Mouse (Mus musculus) cerebellum, postnatal 4 days (tissue): ENCODE data around the gene Nkx2-4.
A peak's percentile ranks its signal among the peaks of the same experiment; 100 is the strongest.

Experiments
- DNase-seq, 2 experiments: peaks; one replicate each; pipeline ENCODE4 v3.0.0; 2022; ENCODE audit warnings: low spot score in 2 of 2, mixed read lengths in 1 of 2

Gene Nkx2-4

DNA sequence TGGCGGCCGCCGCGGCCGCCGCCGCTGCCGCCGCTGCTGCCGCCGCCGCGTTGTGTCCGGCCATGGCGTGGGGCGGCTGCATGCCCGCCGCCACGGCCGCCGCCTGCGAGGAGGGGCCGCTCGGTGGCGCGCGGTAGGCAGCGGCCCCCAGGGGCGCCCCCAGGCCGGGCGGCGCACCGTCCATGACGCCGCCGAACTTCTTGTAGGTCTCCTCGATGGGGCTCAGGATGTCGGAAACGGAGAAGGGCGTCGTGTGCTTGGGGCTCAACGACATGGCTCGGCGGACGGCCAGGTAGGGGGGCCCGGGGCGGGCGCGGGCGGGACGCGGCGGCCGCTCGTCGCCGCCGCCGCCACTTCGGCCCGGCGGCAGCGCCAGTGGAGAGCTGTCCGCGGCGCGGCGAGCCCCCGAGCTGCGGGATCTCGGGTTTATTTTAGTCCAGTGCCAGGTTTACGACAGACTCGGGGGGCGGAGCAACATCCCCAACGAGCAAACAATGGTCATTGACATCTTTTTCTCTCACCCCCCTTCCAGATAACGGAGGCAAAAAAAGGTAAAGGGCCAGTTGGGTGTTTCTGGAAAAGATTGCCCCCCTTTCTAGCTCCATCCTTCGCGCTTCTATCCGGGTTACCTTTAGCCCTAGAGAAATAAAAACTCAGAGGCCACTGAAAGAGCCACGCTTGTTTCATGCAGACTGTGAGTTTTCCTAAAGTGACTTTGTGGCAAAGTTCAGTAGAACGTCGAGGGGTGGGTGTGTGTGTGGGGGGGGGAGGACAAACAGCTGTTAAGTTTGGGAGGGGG lies at the start of gene Nkx2-4:
TSS of gene Nkx2-4 (minus strand) at position 374 of the 799 bp plus-strand sequence.
- no peak for DNase-seq

DNA sequence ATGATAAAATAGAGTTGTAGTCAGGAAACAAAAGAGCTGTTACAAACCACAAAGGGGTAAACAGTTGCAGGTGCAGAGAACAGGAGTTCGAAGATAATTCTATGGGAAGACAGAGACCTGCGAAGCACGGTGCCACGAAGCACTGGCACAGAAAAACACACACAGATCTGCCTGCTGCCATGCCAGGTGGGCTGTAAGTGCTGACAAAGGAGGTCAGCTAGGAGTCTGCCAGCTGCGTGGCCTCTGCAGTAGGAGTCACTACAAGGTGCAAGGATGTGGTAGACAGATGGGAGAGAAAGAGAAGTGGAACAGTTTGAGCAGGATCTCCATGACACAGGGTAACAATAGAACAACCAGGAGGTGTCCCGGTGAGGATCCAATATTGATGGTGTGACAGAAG lies 42.1 kb upstream of the Nkx2-4 start:
- no peak for DNase-seq

DNA sequence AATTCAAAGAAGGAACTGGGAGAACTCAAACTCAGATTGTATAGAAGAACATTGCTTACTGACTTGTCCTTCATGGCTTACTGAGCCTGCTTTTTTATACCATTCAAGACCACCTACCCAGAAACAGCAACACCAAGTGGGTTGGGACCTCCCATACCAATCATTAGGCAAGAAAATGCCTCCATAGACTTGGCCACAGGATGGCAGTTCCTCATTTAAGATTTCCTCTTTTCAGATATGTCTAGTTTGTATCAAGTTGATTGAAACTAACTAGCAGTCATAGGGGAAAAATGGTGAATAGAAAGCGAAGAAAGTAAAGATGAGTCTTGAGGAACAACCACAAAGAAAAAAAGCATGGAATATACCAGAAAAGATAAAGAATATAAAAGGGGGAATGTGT lies 34.5 kb upstream of the Nkx2-4 start:
- DNase-seq: no peak

DNA sequence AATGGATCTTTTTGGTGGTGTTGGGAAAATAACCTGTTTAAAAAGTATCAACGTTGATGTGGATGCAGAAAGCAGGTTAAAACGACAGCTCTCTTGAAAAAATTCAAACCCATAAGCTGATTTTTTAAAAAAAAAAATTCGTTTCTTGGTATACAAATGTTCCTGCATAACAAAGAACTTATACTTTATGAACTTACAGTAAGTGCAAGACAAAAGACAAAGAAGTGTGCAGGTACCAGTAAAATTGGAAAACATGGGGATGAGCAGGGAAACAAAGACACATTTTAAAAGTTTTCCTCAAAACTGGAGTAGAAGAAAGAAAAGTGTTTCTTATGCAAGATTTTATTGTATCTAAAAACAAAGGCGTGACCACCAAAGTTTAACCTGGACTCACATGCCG lies 1.2 kb upstream of the Nkx2-4 start:
- no peak for DNase-seq

DNA sequence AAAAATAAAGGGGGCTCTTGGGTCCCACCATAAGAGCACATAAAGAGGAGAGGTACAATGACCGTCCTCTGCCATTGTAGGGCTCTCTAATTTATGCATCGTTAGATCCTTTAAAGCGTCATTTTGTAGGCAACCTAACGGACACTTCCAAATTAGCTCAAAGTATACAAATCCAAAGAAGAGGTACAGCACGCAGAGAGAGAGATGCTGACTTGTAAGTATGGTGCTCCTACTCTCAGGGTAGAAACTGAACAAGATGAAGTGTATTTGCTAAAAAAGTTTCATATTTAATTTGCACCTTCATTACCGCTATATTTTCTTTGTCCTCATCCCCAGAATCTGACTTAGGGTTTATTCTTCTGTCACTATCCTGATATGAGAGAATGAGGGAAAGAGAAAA lies 692 bp upstream of the Nkx2-4 start:
- no peak for DNase-seq

DNA sequence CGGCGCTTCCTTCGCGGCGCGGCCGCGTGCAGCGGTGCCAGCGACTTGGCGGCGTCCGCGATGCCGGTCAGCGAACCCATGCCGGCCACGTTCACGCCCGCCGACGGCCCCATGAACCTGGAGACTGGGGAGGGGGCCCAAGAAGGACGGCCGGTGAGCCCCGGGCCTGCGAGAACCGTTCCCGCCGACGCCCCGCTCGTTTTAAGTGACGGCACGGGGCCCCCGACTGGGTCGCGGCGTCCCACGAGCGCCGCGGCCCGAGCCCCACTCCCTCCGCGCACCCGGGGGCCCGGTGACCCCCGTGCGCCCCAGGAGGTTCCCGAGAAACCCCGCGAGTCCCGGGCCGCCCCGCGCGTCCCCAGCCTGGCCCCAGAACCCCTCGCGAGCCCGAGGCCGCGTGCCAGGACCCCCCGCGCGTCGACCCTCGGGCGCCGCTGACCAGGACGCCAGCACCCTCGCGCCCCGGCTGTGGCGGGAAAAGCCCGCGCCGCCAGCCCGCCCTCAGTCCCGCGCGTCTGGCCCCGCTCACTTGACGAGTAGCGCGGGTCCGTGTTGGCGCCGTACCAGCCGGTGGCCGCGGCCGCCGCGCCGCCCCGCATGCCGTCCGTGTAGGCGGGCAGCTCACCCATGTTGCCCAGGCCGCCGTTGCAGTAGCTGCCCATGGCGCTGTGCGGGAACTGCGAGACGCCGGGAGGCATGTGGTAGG lies 726 bp downstream of the Nkx2-4 start:
- peak in 1 of 2 experiments; percentile 11 for DNase-seq

DNA sequence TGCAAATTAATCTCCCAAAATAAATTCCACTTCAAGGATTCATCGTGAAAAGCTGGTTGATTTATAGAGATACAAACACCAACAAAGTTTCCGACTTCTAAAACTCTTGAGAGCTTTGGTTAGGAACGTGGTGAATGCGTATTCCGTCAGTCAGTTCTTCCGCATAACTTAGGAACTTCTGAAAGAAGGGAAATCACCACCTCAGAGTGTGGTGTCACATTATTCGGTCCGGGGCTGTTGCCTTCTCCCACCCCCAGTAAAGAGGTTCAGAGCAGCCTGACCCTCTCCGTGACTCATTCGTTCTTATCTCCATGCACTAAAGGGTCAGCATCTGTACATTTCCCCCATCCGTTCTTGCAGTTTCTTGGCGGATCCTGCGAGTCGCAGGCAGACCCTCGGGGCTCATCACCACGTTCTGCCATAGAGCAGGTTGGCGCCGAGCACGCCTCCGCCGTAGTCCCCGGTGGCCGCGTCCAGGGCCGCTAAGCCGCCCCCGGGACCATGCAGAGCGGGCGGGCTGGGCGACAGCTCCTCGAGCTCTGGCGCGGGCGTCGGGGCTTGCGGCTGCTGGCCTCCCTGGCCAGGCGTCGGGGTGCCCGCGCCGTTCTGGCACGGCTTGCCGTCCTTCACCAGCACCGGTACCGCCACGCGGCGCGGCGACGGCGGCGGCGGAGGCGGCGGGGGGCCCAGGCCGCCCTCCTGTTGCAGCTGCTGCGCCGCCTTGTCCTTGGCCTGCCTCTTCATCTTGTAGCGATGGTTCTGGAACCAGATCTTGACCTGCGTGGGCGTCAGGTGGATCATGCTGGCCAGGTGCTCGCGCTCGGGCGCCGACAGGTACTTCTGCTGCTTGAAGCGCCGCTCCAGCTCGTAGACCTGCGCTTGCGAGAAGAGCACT lies 1.5 kb downstream of the Nkx2-4 start:
- DNase-seq: peak in 1 of 2 experiments; percentile 9

DNA sequence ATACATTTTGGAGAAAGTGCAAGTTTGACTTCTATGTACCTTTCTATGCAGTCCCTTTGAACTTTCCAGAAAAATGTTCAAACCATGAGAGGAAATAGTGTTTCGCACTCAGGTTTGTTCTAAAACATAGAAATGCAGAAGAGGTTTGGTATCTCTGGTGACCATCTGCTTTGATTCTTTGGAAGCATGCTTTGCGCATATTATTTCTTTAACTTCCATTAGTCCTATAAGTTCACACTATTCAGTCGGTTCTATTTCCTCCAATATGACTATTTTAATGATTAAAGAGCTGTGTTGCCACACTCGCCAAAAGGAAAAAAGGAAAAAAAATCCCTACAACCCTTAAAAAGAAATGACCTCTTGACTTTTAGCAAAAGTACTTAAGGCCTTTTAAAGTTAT lies 2.9 kb downstream of the Nkx2-4 start:
- DNase-seq: no peak

DNA sequence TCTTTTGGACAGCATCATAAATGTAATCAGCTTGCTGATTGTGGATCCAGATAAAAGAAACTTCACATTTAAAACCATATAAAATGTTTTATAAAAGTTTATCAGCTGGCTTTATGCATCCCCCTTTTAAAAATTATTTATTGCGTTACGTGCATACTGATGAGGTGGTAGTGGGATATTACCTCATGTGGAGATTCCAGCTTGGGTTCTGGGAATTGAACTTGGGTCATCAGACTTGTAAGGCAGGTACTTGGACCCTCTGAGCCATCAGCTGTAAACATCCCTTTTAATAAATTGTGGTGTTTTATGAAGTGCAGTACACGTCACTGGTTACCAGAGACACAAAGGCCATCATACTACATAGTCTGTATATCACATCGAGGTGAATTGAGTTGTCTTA lies 10.8 kb downstream of the Nkx2-4 start:
- no peak for DNase-seq

DNA sequence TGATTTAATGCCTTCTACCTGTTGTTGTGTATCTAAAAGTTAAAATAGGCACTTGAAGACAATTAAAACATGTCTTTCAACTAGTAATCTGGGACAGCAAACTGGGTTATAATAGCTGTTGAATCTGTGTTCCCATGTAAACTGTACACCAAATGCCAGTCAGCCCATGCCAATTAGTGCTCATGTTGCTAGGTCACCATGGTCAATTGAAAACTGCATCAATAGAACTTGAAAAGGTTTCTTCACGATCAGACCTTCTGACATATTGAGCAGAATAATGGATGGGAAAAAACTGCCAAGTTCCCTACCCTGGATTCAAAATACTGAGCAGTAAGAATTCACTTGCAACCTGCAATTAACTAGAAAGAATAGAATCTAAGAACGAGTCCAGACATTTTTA lies 11.3 kb downstream of the Nkx2-4 start:
- no peak for DNase-seq

DNA sequence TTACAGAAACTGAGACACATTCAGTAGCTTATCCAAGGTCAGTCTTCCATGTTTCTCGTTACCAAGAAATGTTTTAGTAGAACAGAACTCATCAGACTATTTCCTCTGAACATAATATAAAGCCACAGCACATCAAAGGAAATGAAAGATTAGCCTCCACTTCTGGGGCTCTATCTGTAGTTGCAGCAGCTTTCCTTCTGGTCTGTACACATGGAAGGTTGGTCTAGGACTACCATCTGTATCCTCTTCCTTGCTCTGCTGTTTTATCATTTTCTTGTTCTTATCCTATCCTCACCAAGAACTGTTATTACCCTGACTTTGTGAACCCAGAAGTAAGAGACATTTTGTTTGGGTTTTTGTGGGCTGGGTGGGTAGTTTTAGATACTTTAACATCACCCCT lies 14.9 kb downstream of the Nkx2-4 start:
- DNase-seq: no peak

DNA sequence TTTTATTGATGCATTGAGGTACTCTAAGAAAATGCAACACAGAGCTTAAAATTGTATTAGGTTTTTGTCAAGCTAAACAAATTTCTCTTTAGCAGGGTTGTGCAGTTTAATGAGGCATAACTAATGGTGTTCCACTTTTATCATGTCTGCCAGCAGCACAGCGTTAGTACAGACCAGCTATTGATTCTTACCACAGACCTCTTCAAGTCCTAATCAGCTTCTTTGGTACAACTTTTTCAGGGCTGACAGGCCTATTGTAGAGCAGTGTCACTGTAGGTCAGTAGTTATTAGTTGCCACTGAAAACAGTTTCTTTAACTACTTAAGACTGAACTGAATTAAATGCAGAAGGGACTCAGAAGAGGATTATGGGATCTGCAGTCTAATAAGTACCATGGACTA lies 16.2 kb downstream of the Nkx2-4 start:
- DNase-seq: no peak

DNA sequence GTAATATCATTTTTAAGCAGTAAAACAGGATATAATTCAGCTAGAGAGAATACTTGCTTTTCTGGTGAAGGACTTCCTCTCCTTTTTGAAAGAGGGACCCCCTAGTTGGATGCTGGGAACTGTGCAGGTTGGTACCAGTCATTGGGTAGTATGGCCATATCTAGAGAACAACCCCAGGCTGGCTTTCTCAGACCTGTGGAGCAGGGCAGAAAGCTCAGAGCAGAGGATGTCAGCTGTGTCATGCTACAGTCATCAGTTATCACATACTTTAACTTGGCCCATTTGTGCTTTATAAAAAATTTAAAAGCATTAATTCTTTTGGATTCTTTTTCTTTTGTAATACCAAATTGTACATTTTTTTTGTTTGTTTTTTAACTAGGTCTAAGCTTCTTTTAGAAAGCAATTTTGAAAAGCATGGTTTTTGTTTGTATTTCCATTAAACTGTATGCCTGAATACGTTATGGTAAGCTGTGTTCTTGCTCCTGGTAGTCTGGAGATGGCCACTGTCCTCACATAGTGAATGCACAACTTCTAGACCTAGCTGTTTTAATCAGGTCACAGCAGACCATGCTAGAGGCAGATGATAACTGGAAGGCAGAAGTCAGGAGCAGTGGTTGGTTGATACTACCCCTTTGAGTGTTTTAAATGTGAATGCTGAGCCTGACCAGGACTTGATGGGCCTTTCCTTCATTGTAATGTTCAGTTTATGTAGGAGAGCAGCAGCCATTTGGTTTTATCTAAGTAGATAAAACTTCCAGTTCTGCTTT lies 17.6 kb downstream of the Nkx2-4 start:
- no peak for DNase-seq

DNA sequence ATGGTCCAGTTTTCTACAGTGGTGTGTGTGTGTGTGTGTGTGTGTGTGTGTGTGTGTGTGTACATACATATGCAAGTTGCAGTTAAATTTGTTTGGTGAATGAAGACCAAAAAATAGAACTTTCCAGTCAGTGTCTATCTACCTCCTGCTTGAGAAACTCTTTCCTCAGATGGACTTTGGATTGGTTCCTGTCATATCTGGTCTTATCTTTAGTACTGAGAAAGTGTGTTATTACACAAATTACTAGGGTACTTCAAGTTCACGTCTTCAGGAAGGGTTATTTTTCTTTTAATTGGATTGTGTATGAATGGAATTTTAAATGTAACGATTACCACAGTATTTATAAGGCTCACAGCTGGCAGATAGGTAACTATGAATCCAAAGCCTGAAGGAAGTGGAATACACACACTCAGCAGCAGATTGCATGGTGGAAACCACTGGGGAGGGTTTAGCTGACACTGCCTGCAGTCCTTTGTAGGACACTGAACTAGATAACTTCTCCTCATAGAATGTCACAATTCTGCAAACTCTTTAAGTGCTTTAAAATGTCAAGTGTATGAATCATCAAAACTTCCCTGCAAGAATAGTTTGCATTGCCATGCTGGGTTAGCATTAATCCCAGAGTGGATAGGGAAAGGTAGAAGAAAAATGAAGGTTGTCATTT lies 31.9 kb downstream of the Nkx2-4 start:
- DNase-seq: no peak

DNA sequence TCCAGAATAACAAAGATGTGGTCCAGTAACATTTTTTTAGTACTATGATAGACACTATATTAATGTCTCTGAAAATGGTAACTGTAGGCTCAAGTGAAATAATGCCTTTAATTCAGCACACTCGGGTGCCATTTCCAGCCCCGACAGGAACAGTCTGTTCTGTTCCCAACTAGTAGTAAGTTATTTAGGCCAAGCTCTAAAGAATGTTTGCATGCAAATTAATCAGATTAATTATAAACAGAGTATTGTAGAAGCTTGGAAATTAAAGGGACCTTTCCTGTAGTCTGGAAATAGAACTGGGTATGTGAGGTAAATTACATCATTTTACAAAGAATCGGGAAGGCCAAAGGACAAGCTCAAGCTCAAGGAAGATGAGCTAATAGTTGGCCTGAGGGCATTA lies 38.2 kb downstream of the Nkx2-4 start:
- DNase-seq: no peak

DNA sequence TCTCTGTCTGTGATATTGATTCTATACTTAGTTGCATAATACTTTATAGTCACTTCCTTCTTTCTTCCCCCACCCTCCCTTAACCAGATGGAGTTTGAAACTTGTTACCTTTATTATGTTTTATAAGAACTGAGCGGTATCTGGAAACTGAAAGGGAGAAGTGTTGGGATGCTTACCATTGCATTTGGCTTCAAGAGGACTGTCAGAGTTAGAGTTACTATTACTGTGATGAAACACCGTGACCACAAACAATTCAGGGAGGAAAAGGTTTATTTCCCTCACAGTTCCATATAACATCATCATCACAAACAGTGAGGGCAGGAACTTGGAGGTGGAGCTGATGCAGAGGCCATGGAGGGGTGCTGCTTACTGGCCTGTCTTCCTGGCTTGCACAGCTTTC lies 49.4 kb downstream of the Nkx2-4 start:
- no peak for DNase-seq
